Mouse (Mus musculus) cerebellum, adult 2 months (tissue): ENCODE data around the gene Dtx1.

ENCODE experiments used
- CTCF ChIP-seq: fragments of 200-500 bp; IDR thresholded peaks from 2 replicates; pipeline ENCODE4 v1.5.1; 2011; ENCODE audit warnings: low read depth, mild to moderate bottlenecking, control low read depth, low read length, moderate library complexity, borderline replicate concordance; ENCODE audit not compliant: insufficient read depth
- POLR2A ChIP-seq: fragments of 200-500 bp; IDR thresholded peaks from 2 replicates; pipeline ENCODE4 v1.6.1; 2011; ENCODE audit warnings: low read length, control low read depth, borderline replicate concordance; ENCODE audit not compliant: insufficient read depth

DNA sequence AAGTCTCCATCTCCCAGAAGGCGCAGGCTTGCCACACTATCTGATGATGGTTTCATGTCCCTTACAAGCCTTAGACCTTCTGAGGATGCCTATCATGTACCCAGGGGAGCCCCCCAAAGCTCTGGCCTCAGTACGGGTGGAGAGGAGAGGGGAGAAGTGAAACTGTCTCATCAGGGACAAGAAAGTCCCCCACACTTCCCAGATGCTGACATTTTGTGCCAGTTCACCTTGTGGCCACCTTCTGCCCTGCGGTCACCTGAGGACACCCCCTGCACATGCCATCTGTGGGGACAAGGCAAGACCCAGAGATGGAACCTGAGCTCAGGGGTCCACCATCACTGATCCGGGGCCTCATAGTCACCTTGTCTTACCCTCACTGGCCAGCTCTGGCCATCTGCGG, 23.8 kb downstream of the Dtx1 start:
- TF ChIP-seq CTCF (no peak), POLR2A (no peak)
